Mouse (Mus musculus) CD4-positive, CD25-positive, alpha-beta regulatory T cell, adult 2 months (primary cell): ENCODE measurements around the gene Gm3099.
"Not testable (repeated sequence)": the region's sequence is repeated elsewhere in the genome, so short reads cannot be mapped to it uniquely, and the experiment has no call there.

Source experiments
- DNase-seq: peaks from one replicate; pipeline ENCODE4 v3.0.0-alpha.2; 2012; ENCODE audit warnings: low read depth, low spot score

Gm3099 gene

DNA sequence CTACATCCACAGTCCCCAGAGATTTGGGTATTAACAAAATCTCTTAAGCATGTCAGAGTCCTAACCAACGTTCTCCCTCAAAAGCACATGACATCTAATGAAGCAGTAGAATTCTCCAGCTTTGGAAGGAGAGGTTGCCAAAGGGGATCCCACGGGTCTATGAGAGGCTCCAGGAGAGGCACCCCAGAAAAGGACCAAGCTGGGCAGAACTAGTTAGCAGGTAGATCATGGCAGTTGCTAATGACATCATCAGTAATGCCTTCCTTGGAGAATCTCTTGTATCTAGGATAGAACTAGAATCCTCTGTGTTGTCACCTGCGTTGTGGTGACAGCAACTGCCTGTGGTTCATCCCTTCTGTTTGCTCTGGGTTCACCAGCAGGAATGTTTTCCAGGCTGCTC lies at the start of gene Gm3099:
Gm3099 (plus strand) TSS at position 301 of the 400 bp plus-strand sequence.
- DNase-seq = not testable (repeated sequence)

DNA sequence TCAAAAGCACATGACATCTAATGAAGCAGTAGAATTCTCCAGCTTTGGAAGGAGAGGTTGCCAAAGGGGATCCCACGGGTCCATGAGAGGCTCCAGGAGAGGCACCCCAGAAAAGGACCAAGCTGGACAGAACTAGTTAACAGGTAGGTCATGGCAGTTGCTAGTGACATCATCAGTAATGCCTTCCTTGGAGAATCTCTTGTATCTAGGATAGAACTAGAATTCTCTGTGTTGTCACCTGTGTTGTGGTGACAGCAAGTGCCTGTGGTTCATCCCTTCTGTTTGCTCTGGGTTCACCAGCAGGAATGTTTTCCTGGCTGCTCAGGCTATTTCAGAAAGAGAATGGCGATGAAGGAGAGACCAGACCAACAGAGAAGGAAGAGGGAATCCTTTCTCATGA lies 34.9 kb upstream of the Gm3099 start, which contains the start of gene Gm3095:
Gm3095 (plus strand) TSS at position 301 of the 400 bp plus-strand sequence.
- not testable (repeated sequence) for DNase-seq

DNA sequence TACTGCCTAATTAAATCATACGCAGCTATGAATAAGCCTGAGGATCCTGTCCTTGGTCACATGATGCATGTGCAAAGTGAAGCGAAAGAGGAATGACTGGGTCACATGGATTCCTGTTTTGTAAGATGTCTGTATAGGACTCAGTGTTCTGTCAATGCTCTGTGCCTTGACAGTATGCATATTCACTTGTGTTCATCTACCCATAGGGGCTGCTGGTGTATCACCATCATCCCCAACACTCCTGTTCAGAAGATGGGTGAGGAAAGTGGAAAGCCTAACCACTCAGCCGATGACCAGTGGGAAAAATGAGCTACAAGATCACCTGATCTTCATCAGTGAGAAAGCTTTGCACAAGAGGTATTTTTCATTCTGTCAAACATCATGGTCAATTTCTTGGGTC lies 25.4 kb downstream of the Gm3099 start, which contains the start of gene Gm5796:
Gm5796 (plus strand) TSS at position 301 of the 400 bp plus-strand sequence.
- DNase-seq = not testable (repeated sequence)
